Mouse (Mus musculus) midbrain, postnatal 0 days (tissue): ENCODE data around the gene Ets2. TPM values are rescaled to one million over a fixed set of nuclear protein-coding genes. Genes with fewer than 3 reads are reported as not detected.

Source experiments
- ATAC-seq: fragments of 200-750 bp; cut with Nextera tagmentation; 2 replicates; pipeline ENCODE4 v1.8.0; 2017; ENCODE audit warnings: moderate number of reproducible peaks, mild to moderate bottlenecking, moderate TSS enrichment, moderate library complexity; ENCODE audit not compliant: low FRiP score
- DNase-seq: peaks from one replicate; pipeline ENCODE4 v3.0.0-alpha.2; 2015; ENCODE audit warnings: low spot score
- H3K27ac ChIP-seq: fragments of 300-500 bp; sonication (generic); 2 replicates; pipeline ENCODE4 v1.5.1; 2014; ENCODE audit warnings: low read depth, mild to moderate bottlenecking, low read length, mixed read lengths
- H3K27me3 ChIP-seq: fragments of 300-500 bp; sonication (generic); 2 replicates; pipeline ENCODE4 v1.6.1; 2014; ENCODE audit warnings: low read length, control low read depth, mixed read lengths; ENCODE audit not compliant: insufficient read depth
- H3K36me3 ChIP-seq: fragments of 300-500 bp; sonication (generic); 2 replicates; pipeline ENCODE4 v1.6.1; 2014; ENCODE audit warnings: low read length, control low read depth, mixed read lengths; ENCODE audit not compliant: insufficient read depth
- H3K4me1 ChIP-seq: fragments of 300-500 bp; sonication (generic); 2 replicates; pipeline ENCODE4 v1.6.1; 2014; ENCODE audit warnings: mild to moderate bottlenecking, control low read depth, antibody characterized with exemption, low read length, mixed read lengths; ENCODE audit not compliant: insufficient read depth
- H3K4me2 ChIP-seq: fragments of 300-500 bp; sonication (generic); 2 replicates; pipeline ENCODE4 v1.6.1; 2014; ENCODE audit warnings: low read depth, mild to moderate bottlenecking, low read length, mixed read lengths; ENCODE audit not compliant: poor library complexity, severe bottlenecking
- H3K4me3 ChIP-seq: fragments of 300-500 bp; sonication (generic); 2 replicates; pipeline ENCODE4 v1.5.1; 2014; ENCODE audit warnings: low read depth, mild to moderate bottlenecking, low read length, moderate library complexity
- H3K9ac ChIP-seq: fragments of 300-500 bp; sonication (generic); replicated peaks from 2 replicates; pipeline ENCODE4 v1.6.1; 2014; ENCODE audit warnings: mild to moderate bottlenecking, low read length, moderate library complexity, mixed read lengths; ENCODE audit not compliant: poor library complexity, severe bottlenecking
- H3K9me3 ChIP-seq: fragments of 300-500 bp; sonication (generic); 2 replicates; pipeline ENCODE4 v1.6.1; 2016; ENCODE audit warnings: low read length, control low read depth
- CTCF ChIP-seq: IDR thresholded peaks from 2 replicates; pipeline ENCODE4 v1.5.1; 2016; ENCODE audit warnings: antibody characterized with exemption, mild to moderate bottlenecking
- WGBS: fragments of 180-500 bp; shearing (Covaris S2); extraction: QIAGEN DNeasy Blood & Tissue Kit; methylation state at CpG from one replicate; pipeline ENCODE4 v1.1.7; 2014; 5-methylcytosine and 5-hydroxymethylcytosine counted together
- polyA plus RNA-seq: library from polyadenylated mRNA; unstranded; fragments of >200 nt; fragmentation: Nextera tagmentation; extraction: Ambion mirVana; gene quantifications from 2 replicates; pipeline ENCODE4 v1.2.1, GENCODE M21; 2015
- total RNA-seq: library from RNA; depleted of rRNA; stranded (reverse); fragments of >200 nt; gene quantifications from 2 replicates; pipeline ENCODE4 v1.2.3, GENCODE M21; 2014; rRNA removed

The Ets2 gene
- total and polyA plus RNA-seq, 2 experiments from 2014 or later: 16.5 to 19.0 TPM

GRCm38 (mm10) chr16:95767246-95767645 lies 65.4 kb downstream of the Ets2 start:
- Histone ChIP-seq H3K27me3 (no peaks in the 10 kb centered on the region), H3K27ac (no peak overlapping the region), H3K4me1 (peaks cover 6% of the 10 kb centered on the region; the same call in 1 of the 2 replicates), H3K9me3 (no peaks in the 10 kb centered on the region), H3K9ac (no peak overlapping the region), H3K36me3 (no peaks in the 10 kb centered on the region), H3K4me3 (no peak overlapping the region), H3K4me2 (no peak overlapping the region)
- no peak for TF ChIP-seq CTCF
- WGBS: 49% methylated on average over 2 of the region's 2 CpGs
- ATAC-seq (no peak), DNase-seq (no peak)

DNA sequence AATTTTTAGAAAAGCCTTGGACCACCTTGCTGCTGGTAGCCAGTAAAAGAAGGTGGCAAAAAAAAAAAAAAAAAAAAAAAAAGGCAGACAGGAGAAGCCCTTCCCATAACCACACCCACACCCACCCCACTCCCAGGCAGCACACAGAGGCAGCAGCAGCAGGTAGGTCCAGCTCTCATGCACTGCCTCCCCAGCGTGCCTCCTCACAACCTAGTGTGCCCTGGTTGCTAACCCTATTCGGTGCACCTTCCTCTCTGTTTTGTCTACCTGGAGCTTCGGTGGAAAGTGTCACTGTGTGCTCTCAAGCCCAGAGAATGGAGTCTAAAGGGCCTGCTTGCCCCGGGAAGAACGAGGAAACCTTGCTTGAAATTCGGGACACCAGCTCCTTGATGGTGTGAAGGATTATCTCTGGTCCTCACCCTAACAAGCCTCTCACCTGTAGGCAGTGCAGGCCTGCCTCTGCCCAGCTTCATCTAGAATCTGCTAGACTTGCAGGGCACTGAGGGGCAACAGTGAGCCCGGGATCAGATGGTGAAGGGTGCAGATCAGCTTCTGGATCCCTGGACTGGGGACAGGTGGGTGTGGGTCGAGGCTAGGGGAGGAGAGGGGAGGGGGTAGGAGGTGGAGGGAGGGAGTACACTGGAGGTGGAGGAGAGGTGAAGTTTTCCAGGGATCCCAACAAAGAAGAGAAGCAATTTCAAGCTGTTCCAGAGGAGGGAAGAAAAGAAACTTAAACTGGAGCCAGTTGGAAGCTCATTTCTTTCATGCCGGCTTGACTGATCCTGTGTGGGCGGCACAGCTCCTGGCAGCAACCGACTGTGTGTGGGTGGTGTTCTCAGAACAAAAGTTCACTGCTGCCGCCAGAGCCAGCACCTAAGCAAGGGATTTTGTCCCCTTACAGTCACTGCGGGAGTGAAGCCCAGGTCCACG lies 67.5 kb downstream of the Ets2 start:
- no peak for TF ChIP-seq CTCF
- 49% methylated on average over 14 of the region's 14 CpGs for WGBS
- no peak overlapping the region for H3K4me3 ChIP-seq
- ATAC-seq (no peak), DNase-seq (peak; percentile 34)
- no peaks in the 10 kb centered on the region for H3K9me3 ChIP-seq
- H3K27ac ChIP-seq: no peak overlapping the region
- no peaks in the 10 kb centered on the region for H3K36me3 ChIP-seq
- peaks cover 3% of the 10 kb centered on the region; the same call in 1 of the 2 replicates for H3K4me1 ChIP-seq
- H3K27me3 ChIP-seq: no peaks in the 10 kb centered on the region
- H3K9ac ChIP-seq: no peak overlapping the region
- H3K4me2 ChIP-seq: no peak overlapping the region

- no peak for DNase-seq
- no peak for TF ChIP-seq CTCF
- Histone ChIP-seq H3K4me2 (no peak overlapping the region), H3K27ac (no peak overlapping the region), H3K27me3 (no peaks in the 10 kb centered on the region), H3K4me1 (peaks cover 3% of the 10 kb centered on the region; the same call in 1 of the 2 replicates), H3K36me3 (no peaks in the 10 kb centered on the region), H3K9me3 (no peaks in the 10 kb centered on the region), H3K4me3 (no peak overlapping the region), H3K9ac (no peak overlapping the region)
- ATAC-seq: peak; percentile 29; the same call in 1 of the 2 replicates
- 77% methylated on average over 5 of the region's 5 CpGs for WGBS
Observed at GRCm38 (mm10) chr16:95769996-95770334, 68.1 kb downstream of the Ets2 start.

- H3K9me3 ChIP-seq: 0 out of 2 replicates have a peak, but pooled peaks cover 3% of the 10 kb centered on the region
- ATAC-seq (peak; percentile 62), DNase-seq (peak; percentile 35)
- 0 out of 2 replicates have a peak overlapping the region, but pooled peaks have one; percentile 38 for H3K27ac ChIP-seq
- H3K4me2 ChIP-seq: no peak overlapping the region
- no peak overlapping the region for H3K4me3 ChIP-seq
- H3K36me3 ChIP-seq: no peaks in the 10 kb centered on the region
- no peak for TF ChIP-seq CTCF
- H3K27me3 ChIP-seq: no peaks in the 10 kb centered on the region
- H3K4me1 ChIP-seq: peaks cover 3% of the 10 kb centered on the region; the same call in 1 of the 2 replicates
- no peak overlapping the region for H3K9ac ChIP-seq
Observed at GRCm38 (mm10) chr16:95770402-95770801, 68.5 kb downstream of the Ets2 start.

Other genes with a start within 250 kb of the Ets2 start
- gene Erg, start 115.5 kb upstream of the Ets2 start, total RNA-seq: 4.8 and 5.5 TPM in 2 replicates
- gene Erg, start 115.5 kb upstream of the Ets2 start, polyA plus RNA-seq: 0.89 and 0.98 TPM in 2 replicates